Mouse (Mus musculus) inflammation-experienced regulatory T-cells (primary cell): ENCODE data around the gene Afg1l. TPM values are rescaled to one million over a fixed set of nuclear protein-coding genes. Genes with fewer than 3 reads are reported as not detected.

Experiments
- polyA plus RNA-seq, 2 experiments: library from polyadenylated mRNA; unstranded; fragments of 100-300 nt; shearing (Covaris generic); gene quantifications; one replicate each; pipeline ENCODE4 v1.2.1; 2017

Afg1l gene
- polyA plus RNA-seq = 1 to 10 TPM; 3.8 to 9.5 TPM

GRCm38 (mm10) chr10:42478341-42478720 is at the start of gene Afg1l:
TSS of gene Afg1l (minus strand) at chr10:42478565.

DNA sequence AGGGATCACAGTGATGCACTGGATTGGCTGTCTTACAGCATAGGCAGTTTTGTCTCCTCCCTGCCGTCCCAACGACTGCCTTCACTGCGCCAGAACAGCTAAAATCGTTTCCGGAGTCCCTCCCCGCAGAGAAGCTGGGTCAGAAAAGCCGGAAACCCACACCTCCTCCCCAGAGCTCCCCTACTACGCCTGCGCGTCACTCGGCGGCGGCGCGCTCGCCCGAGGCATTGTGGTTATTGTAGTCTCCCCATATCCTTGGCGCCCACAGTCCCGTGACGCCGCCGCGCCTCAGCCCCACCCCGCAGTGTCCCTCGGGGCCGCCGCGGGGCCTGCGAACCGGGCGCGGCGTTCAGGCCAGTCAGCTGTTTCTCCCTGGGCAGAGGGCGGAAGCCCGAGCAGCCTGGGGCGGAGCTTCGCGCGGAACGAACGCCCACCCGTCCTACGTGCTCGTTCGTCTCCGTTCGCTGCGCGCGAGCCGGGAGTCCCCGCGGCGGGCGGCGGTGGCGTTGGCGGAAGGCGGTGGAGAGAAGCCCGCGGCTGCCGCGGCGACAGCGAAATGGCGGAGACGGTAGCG is 23.5 kb upstream of the Afg1l start, which contains the start of gene Snx3:
TSS of gene Snx3 (plus strand) at position 256 of the 574 bp plus-strand sequence.

GRCm38 (mm10) chr10:42276507-42277345 is 201.6 kb downstream of the Afg1l start, which contains the start of gene Foxo3:
TSS of gene Foxo3 (minus strand) at chr10:42276755.

Other genes with a start within 250 kb of the Afg1l start
- 1 to 10 TPM; 2.7 to 2.9 TPM for gene Foxo3, start 201.8 kb downstream of the Afg1l start, polyA plus RNA-seq
- gene Snx3, start 23.5 kb upstream of the Afg1l start, polyA plus RNA-seq = 100 to 1,000 TPM; 349 to 352 TPM
- 1 to 10 TPM in 1 of 2 experiments, under 1 TPM in 1; 0.23 to 1.0 TPM for gene Nr2e1, start 105.1 kb upstream of the Afg1l start, polyA plus RNA-seq
- gene Ostm1, start 105.3 kb upstream of the Afg1l start, polyA plus RNA-seq = 10 to 100 TPM; 52.3 to 52.7 TPM